Mouse (Mus musculus): ENCODE measurements around the gene Kcnh4. TPM values are rescaled to one million over a fixed set of nuclear protein-coding genes. Genes with fewer than 3 reads are reported as not detected.
A peak's percentile ranks its signal among the peaks of the same experiment; 100 is the strongest.

The Kcnh4 gene
- total RNA-seq, 1 experiment, result 0.45 TPM

- TF ChIP-seq ZC3H11A (IDR thresholded peaks at IDR 0.05; ENCODE audit: borderline replicate concordance, low read depth, low read length), result no peak
- no peak for TF ChIP-seq ZNF384 (IDR thresholded peaks at IDR 0.05; ENCODE audit: low read depth, low read length)
- Histone ChIP-seq H3K4me3 (ENCODE audit: insufficient read depth in 1 of 2, low read depth in 1 of 2, low read length in 2 of 2, poor library complexity in 1 of 2, severe bottlenecking in 1 of 2) (no peak overlapping the region), H3K9me3 (ENCODE audit: control insufficient read depth, insufficient read depth, low read depth, low read length) (no peaks in the 10 kb centered on the region), H3K4me1 (ENCODE audit: control insufficient read depth in 2 of 2, insufficient read depth in 2 of 2, low read length in 2 of 2, poor library complexity in 1 of 2) (peaks cover 12 to 25% of the 10 kb centered on the region in 2 experiments), H3K27ac (ENCODE audit: insufficient read depth, low read depth, low read length, poor library complexity, severe bottlenecking) (no peak overlapping the region), H3K9ac (ENCODE audit: insufficient read depth, low read depth, low read length, poor library complexity, severe bottlenecking) (no peak overlapping the region), H3K36me3 (ENCODE audit: control insufficient read depth, insufficient read depth, low read length, poor library complexity, severe bottlenecking) (peaks cover 27% of the 10 kb centered on the region)
- no peak for DNase-seq (ENCODE audit: low read depth, low spot score)
- in situ Hi-C loops (cut with MboI; ENCODE audit: low sequenced_read_pairs in 2 of 2, unreplicated experiment in 2 of 2), result no loop called here
Measured at GRCm38 (mm10) chr11:100718462-100718861, 41.3 kb downstream of the Kcnh4 start.

- TF ChIP-seq ZNF384 (IDR thresholded peaks at IDR 0.05; ENCODE audit: low read depth, low read length) (no peak), CHD2 (IDR thresholded peaks at IDR 0.05; ENCODE audit: low read depth, low read length) (no peak), ZC3H11A (IDR thresholded peaks at IDR 0.05; ENCODE audit: borderline replicate concordance, low read depth, low read length) (no peak), HCFC1 (IDR thresholded peaks at IDR 0.05; ENCODE audit: borderline replicate concordance, insufficient read depth, low read length) (no peak), MAFK (IDR thresholded peaks at IDR 0.05; ENCODE audit: insufficient read depth, low read depth, low read length) (no peak)
- Histone ChIP-seq H3K27ac (ENCODE audit: insufficient read depth, low read depth, low read length, poor library complexity, severe bottlenecking) (no peak overlapping the region), H3K36me3 (ENCODE audit: control insufficient read depth, insufficient read depth, low read length, poor library complexity, severe bottlenecking) (peaks cover 27% of the 10 kb centered on the region), H3K9me3 (ENCODE audit: control insufficient read depth, insufficient read depth, low read depth, low read length) (no peaks in the 10 kb centered on the region), H3K4me3 (ENCODE audit: insufficient read depth in 1 of 2, low read depth in 1 of 2, low read length in 2 of 2, poor library complexity in 1 of 2, severe bottlenecking in 1 of 2) (no peak overlapping the region), H3K4me1 (ENCODE audit: control insufficient read depth in 2 of 2, insufficient read depth in 2 of 2, low read length in 2 of 2, poor library complexity in 1 of 2) (peaks cover 8 to 20% of the 10 kb centered on the region in 2 experiments), H3K9ac (ENCODE audit: insufficient read depth, low read depth, low read length, poor library complexity, severe bottlenecking) (no peak overlapping the region)
- no peak for DNase-seq (ENCODE audit: low read depth, low spot score)
- in situ Hi-C loops (cut with MboI; ENCODE audit: low sequenced_read_pairs in 2 of 2, unreplicated experiment in 2 of 2), result no loop called here
Measured at GRCm38 (mm10) chr11:100716649-100717048, 43.1 kb downstream of the Kcnh4 start.

- Histone ChIP-seq H3K4me3 (ENCODE audit: insufficient read depth in 1 of 2, low read depth in 1 of 2, low read length in 2 of 2, poor library complexity in 1 of 2, severe bottlenecking in 1 of 2) (no peak overlapping the region), H3K4me1 (ENCODE audit: control insufficient read depth in 2 of 2, insufficient read depth in 2 of 2, low read length in 2 of 2, poor library complexity in 1 of 2) (peaks cover 2 to 18% of the 10 kb centered on the region in 2 experiments; a peak in 3 of 4 replicates), H3K9ac (ENCODE audit: insufficient read depth, low read depth, low read length, poor library complexity, severe bottlenecking) (no peak overlapping the region; the same call in 1 of the 2 replicates), H3K27ac (ENCODE audit: insufficient read depth, low read depth, low read length, poor library complexity, severe bottlenecking) (no peak overlapping the region), H3K36me3 (ENCODE audit: control insufficient read depth, insufficient read depth, low read length, poor library complexity, severe bottlenecking) (peaks cover 35% of the 10 kb centered on the region), H3K9me3 (ENCODE audit: control insufficient read depth, insufficient read depth, low read depth, low read length) (no peaks in the 10 kb centered on the region)
- TF ChIP-seq ZC3H11A (IDR thresholded peaks at IDR 0.05; ENCODE audit: borderline replicate concordance, low read depth, low read length), result no peak
- TF ChIP-seq ZNF384 (IDR thresholded peaks at IDR 0.05; ENCODE audit: low read depth, low read length), result no peak
- no peak for TF ChIP-seq CHD2 (IDR thresholded peaks at IDR 0.05; ENCODE audit: low read depth, low read length)
- no peak for TF ChIP-seq HCFC1 (IDR thresholded peaks at IDR 0.05; ENCODE audit: borderline replicate concordance, insufficient read depth, low read length)
- no peak for TF ChIP-seq MAFK (IDR thresholded peaks at IDR 0.05; ENCODE audit: insufficient read depth, low read depth, low read length)
- in situ Hi-C loops (cut with MboI; ENCODE audit: low sequenced_read_pairs in 2 of 2, unreplicated experiment in 2 of 2), result no loop called here
- DNase-seq (ENCODE audit: low read depth, low spot score), result no peak
Measured at GRCm38 (mm10) chr11:100714948-100715347, 44.8 kb downstream of the Kcnh4 start.

GRCm38 (mm10) chr11:100714534-100714915 lies 45.2 kb downstream of the Kcnh4 start:
- in situ Hi-C loops (cut with MboI; ENCODE audit: low sequenced_read_pairs in 2 of 2, unreplicated experiment in 2 of 2), result no loop called here
- Histone ChIP-seq H3K4me1 (ENCODE audit: control insufficient read depth in 2 of 2, insufficient read depth in 2 of 2, low read length in 2 of 2, poor library complexity in 1 of 2) (peaks cover 2 to 16% of the 10 kb centered on the region in 2 experiments; a peak in 3 of 4 replicates), H3K36me3 (ENCODE audit: control insufficient read depth, insufficient read depth, low read length, poor library complexity, severe bottlenecking) (peaks cover 38% of the 10 kb centered on the region), H3K9ac (ENCODE audit: insufficient read depth, low read depth, low read length, poor library complexity, severe bottlenecking) (peak overlapping the region; percentile 72; the same call in 1 of the 2 replicates), H3K9me3 (ENCODE audit: control insufficient read depth, insufficient read depth, low read depth, low read length) (no peaks in the 10 kb centered on the region), H3K27ac (ENCODE audit: insufficient read depth, low read depth, low read length, poor library complexity, severe bottlenecking) (peak overlapping the region; percentile 84), H3K4me3 (ENCODE audit: insufficient read depth in 1 of 2, low read depth in 1 of 2, low read length in 2 of 2, poor library complexity in 1 of 2, severe bottlenecking in 1 of 2) (peak overlapping the region; percentile 70 to 85)
- peak; percentile 36; the same call in 1 of the 2 replicates for TF ChIP-seq ZC3H11A (IDR thresholded peaks at IDR 0.05; ENCODE audit: borderline replicate concordance, low read depth, low read length)
- TF ChIP-seq ZNF384 (IDR thresholded peaks at IDR 0.05; ENCODE audit: low read depth, low read length), result no peak
- DNase-seq (ENCODE audit: low read depth, low spot score), result no peak

Data from ES-E14 (cell line).